Mouse (Mus musculus): ENCODE data around the gene AC140267.1. TPM values are rescaled to one million over a fixed set of nuclear protein-coding genes. Genes with fewer than 3 reads are reported as not detected.

AC140267.1 gene
- total RNA-seq, 2 experiments from 2014 or later = 7.1 to 9.7 TPM

DNA sequence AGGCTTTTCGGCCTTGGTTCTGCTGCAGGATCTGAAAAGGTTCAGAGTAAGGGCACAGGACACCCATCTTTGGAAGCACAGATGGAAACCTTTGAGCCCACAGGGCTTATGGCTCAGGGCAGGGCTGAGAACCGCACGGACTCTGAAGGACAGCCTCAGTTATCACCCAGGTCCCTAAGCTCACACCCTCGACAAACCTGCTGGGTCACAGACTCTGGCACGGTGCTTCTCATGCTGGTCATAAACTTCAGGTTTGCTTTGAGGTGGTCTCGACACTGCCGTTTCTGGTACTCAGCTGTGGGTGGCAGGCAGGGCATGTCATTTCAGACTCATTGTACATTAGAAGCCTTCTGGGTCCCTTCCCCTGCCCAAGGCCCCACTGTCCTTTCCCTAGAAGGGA is 25.5 kb downstream of the AC140267.1 start:
- DNase-seq (ENCODE audit: low spot score) = no peak

DNA sequence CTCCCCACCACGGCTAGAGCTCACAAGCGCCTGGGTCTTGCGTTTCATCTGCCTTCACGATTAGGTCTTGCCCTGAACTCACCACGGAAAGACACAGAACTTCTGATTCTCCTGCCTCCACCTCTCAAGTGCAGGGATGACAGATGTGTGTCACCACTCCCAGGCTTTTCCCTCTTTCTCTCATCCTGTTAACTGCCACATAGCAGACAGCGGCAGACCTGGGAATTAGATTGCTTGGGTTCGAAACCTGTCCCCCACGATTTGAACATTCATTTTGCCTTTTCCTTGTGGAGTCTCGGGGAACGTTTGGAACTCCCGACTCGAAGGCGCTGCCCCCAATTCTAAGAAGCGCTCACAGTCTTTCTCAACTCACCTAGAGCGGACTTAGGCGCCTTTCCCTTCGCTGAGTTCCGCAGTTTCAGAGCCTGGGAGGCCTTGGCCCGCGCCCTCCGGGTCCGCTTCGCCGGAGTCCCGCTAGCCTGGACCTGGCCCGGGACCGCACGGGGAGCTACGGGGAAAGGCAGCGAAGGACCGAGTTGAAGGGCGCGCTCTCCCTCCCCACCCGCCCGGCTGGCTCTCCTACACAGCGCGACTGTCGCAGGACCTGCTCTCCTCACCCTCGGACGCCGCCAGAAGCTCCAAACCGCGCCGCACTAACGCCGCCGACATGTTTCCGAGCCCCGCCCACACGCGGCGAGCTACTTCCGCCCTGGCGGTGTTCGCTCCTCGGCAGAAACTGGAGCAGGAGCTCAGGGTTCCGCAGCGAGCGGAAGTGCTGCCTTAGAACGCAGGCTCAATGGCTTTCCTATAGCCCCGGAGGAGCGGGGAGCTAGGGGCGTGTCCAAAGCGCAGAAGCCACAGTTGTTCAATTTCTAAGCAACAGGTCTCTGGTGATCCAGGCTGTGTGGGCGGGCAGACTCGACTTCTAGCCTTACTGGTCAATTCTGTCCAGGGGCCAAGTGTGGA is 28.3 kb downstream of the AC140267.1 start, which contains the start of gene Rps19bp1:
Rps19bp1 (minus strand) TSS at position 706 of the 966 bp plus-strand sequence.
- DNase-seq (ENCODE audit: low spot score) = peak; percentile 87

DNA sequence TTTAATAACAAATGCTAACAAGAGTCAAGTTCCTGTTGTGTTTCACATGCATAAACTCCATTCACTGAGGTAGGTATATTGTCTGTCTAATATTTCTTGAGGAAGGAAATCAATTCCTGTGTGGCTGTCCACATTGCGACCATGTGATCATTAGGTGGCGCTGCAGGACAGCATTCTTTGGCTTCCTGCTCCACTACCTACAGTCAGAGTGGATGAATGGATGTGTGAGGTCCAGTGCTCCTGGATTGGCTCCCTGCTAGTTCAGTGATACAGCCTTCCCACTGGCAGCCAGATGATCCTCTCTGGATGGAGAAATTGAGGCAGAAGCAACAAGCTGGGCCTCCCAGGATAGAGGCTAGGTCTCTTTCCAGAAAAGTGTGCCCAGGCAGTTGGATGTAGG is 30.6 kb downstream of the AC140267.1 start:
- DNase-seq (ENCODE audit: low spot score) = peak; percentile 72

DNA sequence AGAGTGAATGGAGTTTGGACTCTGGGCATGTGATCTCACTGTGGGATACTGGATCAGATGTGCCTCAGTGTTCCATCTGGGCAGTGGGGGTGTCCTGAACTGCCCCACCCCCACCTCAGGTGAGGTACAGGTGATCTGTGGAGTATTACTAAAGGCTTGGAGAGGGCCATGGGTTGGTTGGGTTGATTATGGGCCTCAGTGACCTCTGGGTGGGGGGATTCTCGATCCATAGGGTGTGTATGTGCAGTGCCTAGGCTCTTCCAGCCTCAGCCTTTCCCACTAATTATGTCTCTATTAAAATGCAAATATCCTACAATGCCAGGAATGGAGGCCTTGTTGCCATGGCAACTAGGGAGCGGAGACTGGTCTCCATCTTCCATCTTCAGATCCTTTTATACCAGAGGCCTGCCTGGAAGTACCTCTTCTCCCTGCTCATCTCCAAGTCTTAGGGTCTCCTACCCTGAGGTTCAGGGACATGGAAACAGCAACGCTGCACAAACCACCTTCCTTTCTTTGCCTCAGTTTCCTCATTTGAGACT is 36.3 kb downstream of the AC140267.1 start:
- no peak for DNase-seq (ENCODE audit: low spot score)

DNA sequence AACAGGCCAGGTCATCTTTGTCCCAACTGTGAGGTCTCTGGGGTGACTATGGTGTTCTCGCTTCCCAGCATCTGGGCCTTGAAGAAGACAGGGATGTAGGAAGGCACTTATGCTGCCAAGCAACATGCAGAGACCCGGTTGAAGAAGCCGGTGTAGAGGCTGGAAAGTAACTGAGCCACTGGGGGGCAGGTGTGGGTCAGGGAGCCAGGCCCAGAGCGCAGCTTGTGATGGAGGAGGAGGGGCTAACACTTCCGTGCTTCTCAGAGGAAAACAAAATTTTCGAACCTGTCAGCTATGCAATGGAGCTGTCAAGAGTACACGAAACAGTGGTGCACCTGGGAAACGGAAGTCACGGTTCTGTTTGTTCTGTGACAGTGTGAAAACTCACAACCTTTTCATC is 41.5 kb downstream of the AC140267.1 start:
- no peak for DNase-seq (ENCODE audit: low spot score)

DNA sequence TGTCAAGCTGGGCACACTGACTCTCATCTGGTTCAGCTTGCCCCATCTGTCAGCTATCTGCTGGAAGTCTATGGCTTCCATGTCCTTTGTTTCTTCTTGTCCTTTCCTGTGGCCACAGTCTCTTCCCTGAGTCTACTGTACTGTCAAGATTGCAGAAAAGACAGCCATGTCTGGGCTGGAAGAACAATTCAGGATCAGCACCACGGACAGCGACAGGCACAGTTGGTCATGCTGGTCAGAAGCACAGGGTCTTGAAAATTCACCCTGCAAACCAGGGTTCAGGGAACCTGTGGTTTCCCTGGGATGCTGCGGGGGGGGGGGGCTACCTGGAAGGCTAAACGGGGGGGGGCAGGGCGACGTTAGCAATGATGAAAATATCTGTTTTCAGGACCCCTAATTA is 42.0 kb downstream of the AC140267.1 start:
- DNase-seq (ENCODE audit: low spot score) = peak; percentile 34

DNA sequence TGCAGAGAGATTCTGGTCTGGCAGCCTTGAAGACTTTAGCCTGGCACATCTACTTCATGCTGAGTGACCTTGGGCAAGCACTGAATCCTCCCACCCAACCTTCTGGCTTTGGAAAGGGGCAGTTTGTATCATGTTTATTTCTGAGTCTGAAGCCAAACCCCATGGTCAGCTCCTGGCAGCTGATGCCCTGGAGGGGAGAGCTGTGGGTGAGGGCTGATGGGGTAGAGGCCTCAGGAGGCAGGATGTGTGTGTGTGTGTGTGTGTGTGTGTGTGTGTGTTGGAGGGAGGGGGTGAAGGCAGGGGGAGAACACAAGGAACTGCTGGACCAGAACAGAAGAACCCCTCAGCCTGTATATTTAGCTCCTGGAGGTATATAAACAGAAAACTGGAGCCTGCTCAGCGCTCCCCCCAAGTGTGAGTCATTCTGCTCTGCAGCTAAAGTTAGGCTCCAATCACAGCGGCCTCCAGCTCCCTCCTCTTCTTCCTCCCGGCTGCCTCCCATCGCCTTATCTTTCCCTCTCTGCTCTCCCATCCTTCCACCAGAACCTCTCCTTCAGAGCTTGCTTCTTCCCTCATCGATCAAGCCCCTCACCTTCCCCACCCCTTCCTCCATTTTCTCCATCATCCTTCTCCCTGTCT is 42.6 kb downstream of the AC140267.1 start:
- DNase-seq (ENCODE audit: low spot score) = no peak

DNA sequence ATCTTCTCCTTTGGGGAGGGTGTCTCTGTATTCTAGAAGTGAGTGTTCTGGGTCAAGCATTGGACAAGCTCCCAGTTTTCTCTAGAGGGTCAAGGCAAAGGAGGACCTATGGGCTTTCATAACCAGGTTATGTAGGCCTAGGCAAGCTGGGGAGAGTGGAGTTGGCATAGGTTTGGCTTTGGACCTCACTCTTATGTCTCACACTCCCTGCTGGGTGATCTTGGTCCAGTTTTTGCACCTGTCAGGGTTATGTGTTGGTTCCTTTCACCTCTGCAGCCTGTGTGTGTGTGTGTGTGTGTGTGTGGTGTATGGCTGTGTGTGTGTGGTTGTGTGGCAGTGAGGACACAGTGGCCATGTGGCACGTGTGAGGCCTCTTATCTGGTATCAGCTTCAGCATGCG is 43.4 kb downstream of the AC140267.1 start:
- DNase-seq (ENCODE audit: low spot score) = no peak

DNA sequence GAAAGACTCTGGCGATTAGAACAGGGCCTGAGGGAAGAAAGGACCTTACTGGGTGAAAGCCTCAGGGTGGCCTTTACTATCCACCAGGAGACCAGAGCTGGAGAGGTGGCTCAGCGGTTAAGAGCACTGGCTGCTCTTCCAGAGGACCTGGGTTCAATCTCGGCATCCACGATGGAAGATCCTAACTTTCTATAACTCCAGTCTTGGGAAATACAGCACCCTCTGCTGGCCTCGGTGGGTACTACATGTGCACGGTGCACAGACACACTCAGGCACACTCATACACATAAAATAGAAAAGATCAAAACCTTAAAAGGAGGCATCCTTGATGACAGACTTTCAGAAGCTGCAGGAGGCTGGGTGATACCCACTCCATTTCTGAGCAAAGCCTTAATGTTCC is 45.0 kb downstream of the AC140267.1 start:
- DNase-seq (ENCODE audit: low spot score) = no peak

Other genes starting within 250 kb of the AC140267.1 start
- 10 to 100 TPM; 12.9 to 22.1 TPM for gene Pdgfb, start 220.9 kb upstream of the AC140267.1 start, total RNA-seq (2021)
- gene Syngr1, start 144.5 kb upstream of the AC140267.1 start, total RNA-seq (2021) = 10 to 100 TPM; 54.8 to 60.6 TPM
- gene Rpl3, start 144.0 kb upstream of the AC140267.1 start, total RNA-seq (2021) = 10 to 100 TPM; 37.2 to 48.3 TPM
- 10 to 100 TPM; 11.0 to 12.5 TPM for gene Tab1, start 102.7 kb upstream of the AC140267.1 start, total RNA-seq (2021)
- 1 to 10 TPM in 1 of 2 experiments, under 1 TPM in 1; 0.43 to 1.2 TPM for gene Mgat3, start 62.1 kb upstream of the AC140267.1 start, total RNA-seq (2021)
- 10 to 100 TPM; 20.4 to 23.0 TPM for gene Mief1, start 1.8 kb upstream of the AC140267.1 start, total RNA-seq (2021)
- gene Atf4, start 19.3 kb downstream of the AC140267.1 start, total RNA-seq (2021) = 100 to 1,000 TPM; 141 to 165 TPM
- 10 to 100 TPM; 10.8 to 15.3 TPM for gene Rps19bp1, start 28.5 kb downstream of the AC140267.1 start, total RNA-seq (2021)
- gene Cacna1i, start 51.4 kb downstream of the AC140267.1 start, total RNA-seq (2021) = under 1 TPM; 0.21 TPM